Comparison of ENCODE assay signal across 1 mouse cellular context in the genomic region with DNA sequence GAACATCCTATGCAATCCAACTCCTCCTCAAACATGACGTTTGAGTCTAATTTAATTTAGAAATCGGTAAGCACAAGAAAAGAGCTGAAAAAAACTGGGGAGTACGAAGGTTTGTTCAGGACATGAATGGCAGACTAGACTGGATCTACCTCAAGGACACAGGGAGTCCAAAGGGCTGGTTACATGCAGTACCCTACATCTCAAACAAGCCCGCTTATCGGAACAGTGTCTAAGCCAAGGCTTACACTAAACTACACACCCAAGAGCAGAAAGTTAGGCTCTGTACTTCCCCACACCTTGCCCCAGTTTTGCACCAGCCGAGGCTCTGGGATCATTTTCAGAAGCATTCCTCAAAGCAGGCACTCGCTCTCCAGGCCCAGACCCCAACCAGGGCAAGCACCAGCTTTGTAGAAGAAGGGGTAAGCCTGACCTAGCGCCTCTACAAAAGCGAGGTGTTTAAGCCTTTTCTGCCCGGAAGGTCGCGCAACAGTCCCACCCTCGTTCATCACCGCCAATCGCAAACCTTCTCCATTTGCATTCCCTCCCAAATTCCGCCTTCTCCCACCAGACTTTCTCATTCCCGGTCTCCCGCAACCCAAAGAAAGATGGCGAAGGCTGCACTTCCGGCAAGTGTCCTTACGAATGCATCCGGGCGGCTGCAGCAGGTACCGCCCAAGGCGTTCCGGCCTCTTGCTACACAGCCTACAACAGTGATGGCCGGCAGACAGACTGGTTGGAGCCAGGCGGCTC.
TF ChIP-seq lines count a peak whose summit lies in the region.

A gene (minus strand): TSS at position 613 of the 750 bp plus-strand sequence.
A gene (plus strand): TSS at position 664 of the 750 bp plus-strand sequence.

TF ChIP-seq in MEL, 35 proteins besides CTCF, POLR2A, EP300 and RAD21 (continued from another document):
- peak; percentile 89 for TF ChIP-seq KAT2A (conservative IDR thresholded peaks at IDR 0.05; ENCODE audit: low read depth, low read length)
- peak; percentile 81 for TF ChIP-seq MXI1 (IDR thresholded peaks at IDR 0.05; ENCODE audit: low read depth, low read length)
- peak; percentile 28; the same call in 1 of the 2 replicates for TF ChIP-seq USF1 (IDR thresholded peaks at IDR 0.05; ENCODE audit: low read depth, low read length)
- TF ChIP-seq USF2 (IDR thresholded peaks at IDR 0.05; ENCODE audit: borderline replicate concordance in 1 of 2, insufficient read depth in 1 of 2, low read depth in 1 of 2, low read length in 2 of 2) = no peak
- no peak for TF ChIP-seq TAL1 (IDR thresholded peaks at IDR 0.05; ENCODE audit: low read length)
- peak; percentile 86 for TF ChIP-seq ELF1 (IDR thresholded peaks at IDR 0.05; ENCODE audit: low read depth, low read length)
- TF ChIP-seq CHD1 (IDR thresholded peaks at IDR 0.05; ENCODE audit: low read depth, low read length) = 0 out of 2 replicates have a peak, but pooled peaks have one; percentile 42
- peak; percentile 38; the same call in 1 of the 2 replicates for TF ChIP-seq NRF1 (IDR thresholded peaks at IDR 0.05; ENCODE audit: insufficient read depth, low read depth, low read length, poor library complexity, severe bottlenecking)
- TF ChIP-seq MAFK (IDR thresholded peaks at IDR 0.05; ENCODE audit: borderline replicate concordance, low read depth, low read length) = no peak
- TF ChIP-seq HCFC1 (IDR thresholded peaks at IDR 0.05; ENCODE audit: low read depth, low read length) = peak; percentile 99
- TF ChIP-seq ETS1 (IDR thresholded peaks at IDR 0.05; ENCODE audit: low read depth, low read length) = no peak
- peak; percentile 93 for TF ChIP-seq SIN3A (IDR thresholded peaks at IDR 0.05; ENCODE audit: low read length)
- peak; percentile 94 for TF ChIP-seq TBP (IDR thresholded peaks at IDR 0.05; ENCODE audit: low read depth, low read length)
- TF ChIP-seq POLR2AphosphoS2 (IDR thresholded peaks at IDR 0.05; ENCODE audit: low read length) = peak; percentile 79
- no peak for TF ChIP-seq CHD2 (IDR thresholded peaks at IDR 0.05; ENCODE audit: low read length)
- TF ChIP-seq TCF12 (IDR thresholded peaks at IDR 0.05; ENCODE audit: low read depth, low read length) = peak; percentile 90
- 0 out of 2 replicates have a peak, but pooled peaks have one; percentile 77 for TF ChIP-seq MYC (IDR thresholded peaks at IDR 0.05; ENCODE audit: low read depth, low read length)
- TF ChIP-seq GABPA (IDR thresholded peaks at IDR 0.05; ENCODE audit: low read depth, low read length) = no peak; the same call in 1 of the 2 replicates
- TF ChIP-seq MAZ (IDR thresholded peaks at IDR 0.05; ENCODE audit: low read depth, low read length) = peak; percentile 52; the same call in 1 of the 2 replicates
- TF ChIP-seq JUND (IDR thresholded peaks at IDR 0.05; ENCODE audit: low read depth, low read length) = 0 out of 2 replicates have a peak, but pooled peaks have one; percentile 29
- no peak for TF ChIP-seq BHLHE40 (IDR thresholded peaks at IDR 0.05; ENCODE audit: borderline replicate concordance, low read depth, low read length)
- no peak for TF ChIP-seq ZC3H11A (IDR thresholded peaks at IDR 0.05; ENCODE audit: low read depth, low read length)
- no peak for TF ChIP-seq ZNF384 (IDR thresholded peaks at IDR 0.05; ENCODE audit: low read depth, low read length)
